Mouse (Mus musculus) hindbrain, embryonic 16.5 days (tissue): ENCODE data around the gene 2310057M21Rik. TPM values are rescaled to one million over a fixed set of nuclear protein-coding genes. Genes with fewer than 3 reads are reported as not detected.

Source experiments
- ATAC-seq: fragments of 200-750 bp; cut with Nextera tagmentation; 2 replicates; pipeline ENCODE4 v1.8.0; 2017; ENCODE audit warnings: moderate TSS enrichment, moderate library complexity
- H3K27ac ChIP-seq: fragments of 300-500 bp; sonication (generic); 2 replicates; pipeline ENCODE4 v1.5.1; 2014; ENCODE audit warnings: low read depth, mild to moderate bottlenecking, control low read depth, low read length, moderate library complexity
- H3K27me3 ChIP-seq: fragments of 300-500 bp; sonication (generic); replicated peaks from 2 replicates; pipeline ENCODE4 v1.6.1; 2014; ENCODE audit warnings: low read length; ENCODE audit not compliant: control insufficient read depth, insufficient read depth
- H3K36me3 ChIP-seq: fragments of 300-500 bp; sonication (generic); 2 replicates; pipeline ENCODE4 v1.6.1; 2014; ENCODE audit warnings: mild to moderate bottlenecking, low read length, moderate library complexity, mixed read lengths; ENCODE audit not compliant: control insufficient read depth, insufficient read depth
- H3K4me1 ChIP-seq: fragments of 300-500 bp; sonication (generic); 2 replicates; pipeline ENCODE4 v1.6.1; 2014; ENCODE audit warnings: low read depth, low read length; ENCODE audit not compliant: control insufficient read depth, insufficient read depth
- H3K4me2 ChIP-seq: fragments of 300-500 bp; sonication (generic); 2 replicates; pipeline ENCODE4 v1.6.1; 2014; ENCODE audit warnings: mild to moderate bottlenecking, low read length, control low read depth, moderate library complexity
- H3K4me3 ChIP-seq: fragments of 300-500 bp; sonication (generic); 2 replicates; pipeline ENCODE4 v1.5.1; 2014; ENCODE audit warnings: mild to moderate bottlenecking, low read length, control low read depth, moderate library complexity
- H3K9ac ChIP-seq: fragments of 300-500 bp; sonication (generic); 2 replicates; pipeline ENCODE4 v1.6.1; 2014; ENCODE audit warnings: low read depth, mild to moderate bottlenecking, control low read depth, low read length, moderate library complexity
- H3K9me3 ChIP-seq: fragments of 300-500 bp; sonication (generic); 2 replicates; pipeline ENCODE4 v1.6.1; 2014; ENCODE audit warnings: mild to moderate bottlenecking, low read length, moderate library complexity; ENCODE audit not compliant: control insufficient read depth
- WGBS: fragments of 180-500 bp; shearing (Covaris S2); extraction: QIAGEN DNeasy Blood & Tissue Kit; methylation state at CpG from one replicate; pipeline ENCODE4 v1.1.7; 2014; 5-methylcytosine and 5-hydroxymethylcytosine counted together
- polyA plus RNA-seq: library from polyadenylated mRNA; unstranded; fragments of >200 nt; fragmentation: Nextera tagmentation; extraction: Ambion mirVana; gene quantifications from 2 replicates; pipeline ENCODE4 v1.2.1, GENCODE M21; 2015

2310057M21Rik gene
- polyA plus RNA-seq, 1 experiment from 2014 or later = 33.9 TPM

- H3K4me3 ChIP-seq = peak overlapping the region; percentile 81
- peak overlapping the region; percentile 94 for H3K9ac ChIP-seq
- peak overlapping the region; percentile 68 for H3K4me2 ChIP-seq
- H3K36me3 ChIP-seq = no peaks in the 10 kb centered on the region
- 10% methylated on average over 9 of the region's 9 CpGs for WGBS
- peak overlapping the region; percentile 90 for H3K27ac ChIP-seq
- no peaks in the 10 kb centered on the region for H3K9me3 ChIP-seq
- H3K4me1 ChIP-seq = no peaks in the 10 kb centered on the region; the same call in 1 of the 2 replicates
- ATAC-seq = 0 out of 2 replicates have a peak, but pooled peaks have one; percentile 28
- H3K27me3 ChIP-seq = no peaks in the 10 kb centered on the region
These were observed 8.9 kb upstream of the 2310057M21Rik start for GRCm38 (mm10) chr7:131371470-131371860.

- no peaks in the 10 kb centered on the region for H3K9me3 ChIP-seq
- H3K36me3 ChIP-seq = no peaks in the 10 kb centered on the region
- peak within 1 kb of the TSS; percentile 68 for H3K4me2 ChIP-seq
- peak within 1 kb of the TSS; percentile 94 for H3K9ac ChIP-seq
- peak within 1 kb of the TSS; percentile 81 for H3K4me3 ChIP-seq
- H3K4me1 ChIP-seq = no peaks in the 10 kb centered on the region; the same call in 1 of the 2 replicates
- 5% methylated on average over 47 of the region's 47 CpGs for WGBS
- H3K27ac ChIP-seq = peak within 1 kb of the TSS; percentile 90
- peak; percentile 97 for ATAC-seq
- H3K27me3 ChIP-seq = no peaks in the 10 kb centered on the region
These were observed 8.3 kb upstream of the 2310057M21Rik start, which contains the start of gene Pstk for GRCm38 (mm10) chr7:131370648-131371469. Gene Pstk, plus strand, starts transcription at chr7:131371141.

GRCm38 (mm10) chr7:131364131-131364530 is 1.6 kb upstream of the 2310057M21Rik start:
- 0 out of 2 replicates have a peak, but pooled peaks cover 3% of the 10 kb centered on the region for H3K36me3 ChIP-seq
- H3K4me1 ChIP-seq = peaks cover 14% of the 10 kb centered on the region
- H3K27me3 ChIP-seq = no peaks in the 10 kb centered on the region
- H3K9me3 ChIP-seq = no peaks in the 10 kb centered on the region
- H3K9ac ChIP-seq = no peak overlapping the region
- no peak for ATAC-seq
- no peak overlapping the region for H3K4me2 ChIP-seq
- WGBS = 96% methylated on average over 8 of the region's 8 CpGs
- H3K27ac ChIP-seq = no peak overlapping the region
- no peak overlapping the region for H3K4me3 ChIP-seq

- peak overlapping the region; percentile 69 for H3K4me3 ChIP-seq
- ATAC-seq = peak; percentile 85
These were observed 317 bp downstream of the 2310057M21Rik start for GRCm38 (mm10) chr7:131362269-131362614.

GRCm38 (mm10) chr7:131356105-131356504 is 6.5 kb downstream of the 2310057M21Rik start:
- WGBS = 96% methylated on average over 13 of the region's 13 CpGs
- no peaks in the 10 kb centered on the region for H3K9me3 ChIP-seq
- no peak overlapping the region for H3K4me3 ChIP-seq
- no peak overlapping the region for H3K9ac ChIP-seq
- H3K4me2 ChIP-seq = no peak overlapping the region
- no peak overlapping the region for H3K27ac ChIP-seq
- peaks cover 3% of the 10 kb centered on the region for H3K4me1 ChIP-seq
- no peak for ATAC-seq
- H3K27me3 ChIP-seq = no peaks in the 10 kb centered on the region
- H3K36me3 ChIP-seq = peaks cover 32% of the 10 kb centered on the region

More at GRCm38 (mm10) chr7:131362269-131362614, 317 bp downstream of the 2310057M21Rik start:
- Histone ChIP-seq H3K27ac (peak overlapping the region; percentile 76), H3K9me3 (no peaks in the 10 kb centered on the region), H3K4me2 (peak overlapping the region; percentile 79), H3K9ac (peak overlapping the region; percentile 78), H3K36me3 (peaks cover 12% of the 10 kb centered on the region), H3K4me1 (peaks cover 14% of the 10 kb centered on the region), H3K27me3 (no peaks in the 10 kb centered on the region)
- WGBS = under 1% methylated on average over 32 of the region's 35 CpGs

GRCm38 (mm10) chr7:131345856-131346541 is 16.6 kb downstream of the 2310057M21Rik start:
- ATAC-seq = no peak
- H3K4me2 ChIP-seq = no peak overlapping the region
- no peak overlapping the region for H3K4me3 ChIP-seq
- H3K9me3 ChIP-seq = no peaks in the 10 kb centered on the region
- no peaks in the 10 kb centered on the region for H3K27me3 ChIP-seq
- H3K9ac ChIP-seq = no peak overlapping the region
- H3K27ac ChIP-seq = no peak overlapping the region
- no peaks in the 10 kb centered on the region for H3K4me1 ChIP-seq
- WGBS = 49% methylated on average over 7 of the region's 7 CpGs
- H3K36me3 ChIP-seq = peaks cover 16% of the 10 kb centered on the region

- Histone ChIP-seq H3K27me3 (no peaks in the 10 kb centered on the region), H3K4me3 (no peak overlapping the region), H3K9me3 (no peaks in the 10 kb centered on the region), H3K4me1 (no peaks in the 10 kb centered on the region), H3K36me3 (peaks cover 8% of the 10 kb centered on the region), H3K9ac (no peak overlapping the region), H3K27ac (peak overlapping the region; percentile 48; the same call in 1 of the 2 replicates), H3K4me2 (no peak overlapping the region)
- 0 out of 2 replicates have a peak, but pooled peaks have one; percentile 24 for ATAC-seq
- WGBS = 39% methylated on average over 8 of the region's 8 CpGs
These were observed 25.0 kb downstream of the 2310057M21Rik start for GRCm38 (mm10) chr7:131337502-131338068.

GRCm38 (mm10) chr7:131333564-131333963 is 29.0 kb downstream of the 2310057M21Rik start, which contains the start of gene Fam24a:
Gene Fam24a, plus strand, starts transcription at chr7:131333864.
- Histone ChIP-seq H3K27ac (no peak within 1 kb of the TSS), H3K9ac (no peak within 1 kb of the TSS), H3K4me1 (no peaks in the 10 kb centered on the region), H3K4me2 (no peak within 1 kb of the TSS), H3K27me3 (no peaks in the 10 kb centered on the region), H3K36me3 (no peaks in the 10 kb centered on the region), H3K9me3 (no peaks in the 10 kb centered on the region), H3K4me3 (no peak within 1 kb of the TSS)
- no peak for ATAC-seq
- 47% methylated on average over 1 of the region's 1 CpGs for WGBS

- Histone ChIP-seq H3K27ac (no peak overlapping the region), H3K4me3 (no peak overlapping the region), H3K9me3 (no peaks in the 10 kb centered on the region), H3K27me3 (no peaks in the 10 kb centered on the region), H3K4me1 (no peaks in the 10 kb centered on the region), H3K9ac (no peak overlapping the region), H3K4me2 (no peak overlapping the region), H3K36me3 (no peaks in the 10 kb centered on the region)
- 66% methylated on average over 2 of the region's 2 CpGs for WGBS
- ATAC-seq = no peak
These were observed 30.9 kb downstream of the 2310057M21Rik start for GRCm38 (mm10) chr7:131331688-131332087.
